Mouse (Mus musculus): ENCODE results near the gene Metrnl.

DNA sequence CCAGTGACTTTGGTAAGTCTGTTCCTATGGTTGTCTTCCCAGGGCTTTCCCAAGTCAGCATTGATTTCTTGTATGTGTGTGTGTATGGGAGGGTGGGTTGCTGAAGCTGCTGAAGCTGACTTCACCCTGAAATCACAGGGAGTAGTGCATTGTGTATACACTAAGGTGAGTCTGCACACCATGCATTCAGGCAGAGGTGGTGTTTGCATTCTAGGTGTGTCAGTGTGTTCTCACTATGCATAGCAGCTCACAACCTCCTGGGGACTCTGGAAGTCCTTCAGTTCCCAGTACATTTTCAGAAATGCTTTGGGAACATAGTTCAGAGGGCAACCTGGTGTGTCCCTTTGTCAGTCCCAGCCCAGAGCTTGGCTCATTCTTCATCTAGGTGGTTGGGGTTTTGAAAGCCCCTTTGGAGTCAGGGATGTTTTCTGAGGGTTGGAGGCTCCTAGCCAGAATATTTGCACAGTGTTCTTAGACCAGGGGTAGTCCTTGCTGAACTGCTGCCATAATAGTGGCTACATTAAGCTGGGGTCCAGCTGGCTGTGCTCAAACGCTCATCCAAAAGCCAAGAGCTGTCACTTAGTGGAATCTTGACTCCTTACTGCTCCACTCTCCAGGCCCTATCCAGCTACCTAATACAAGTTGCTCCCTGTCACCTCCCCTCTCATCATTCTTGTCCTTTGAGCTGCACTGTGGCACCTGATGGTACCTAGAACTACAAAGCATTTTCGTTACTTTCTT is 13.6 kb downstream of the Metrnl start:
- TF ChIP-seq CTCF (IDR thresholded peaks at IDR 0.05; ENCODE audit: low read depth, low read length) (no peak), POLR2A (IDR thresholded peaks at IDR 0.05; ENCODE audit: borderline replicate concordance, low read depth, low read length) (no peak)

Data from bone marrow macrophage, adult 2 months (primary cell).